Mouse (Mus musculus) heart, postnatal 14 days (tissue): Measurements from ENCODE around the gene Nucks1. TPM values are rescaled to one million over a fixed set of nuclear protein-coding genes. Genes with fewer than 3 reads are reported as not detected.

Experiments
- DNase-seq, 2 experiments: peaks; one replicate each; pipeline ENCODE4 v3.0.0; 2021 to 2022
- intact Hi-C: fragments of 180-260 bp; cut with DNase I; formaldehyde crosslinking; loops from one replicate; pipeline ENCODE4 v1.15.1; 2025
- total RNA-seq, 2 experiments: library from RNA; stranded (reverse); gene quantifications; 2 replicates each; pipeline ENCODE4 v1.2.3; 2021

Nucks1 gene
- total RNA-seq, 2 experiments from 2014 or later, result 60.8 to 63.9 TPM

GRCm38 (mm10) chr1:131910674-131911558 is 582 bp downstream of the Nucks1 start:
- intact Hi-C loops, result loop anchor here (2.0 kb wide), 1 partner anchor 70 kb away; no protein-coding TSS in a partner anchor
- DNase-seq, result peak; percentile 87 to 89

- intact Hi-C loops, result no loop called here
- DNase-seq, result no peak
Observed at GRCm38 (mm10) chr1:131917634-131918033, 7.3 kb downstream of the Nucks1 start.

- DNase-seq, result no peak
- intact Hi-C loops, result no loop called here
Observed at GRCm38 (mm10) chr1:131919052-131919451, 8.7 kb downstream of the Nucks1 start.

- intact Hi-C loops, result no loop called here
- no peak for DNase-seq
Observed at GRCm38 (mm10) chr1:131922100-131922499, 11.8 kb downstream of the Nucks1 start.

GRCm38 (mm10) chr1:131933471-131933870 is 23.1 kb downstream of the Nucks1 start:
- no peak for DNase-seq
- intact Hi-C loops, result no loop called here

- peak; percentile 74 to 85 for DNase-seq
- intact Hi-C loops, result loop anchor here (1.0 to 5.0 kb wide), 3 partner anchors 44 to 180 kb away; no protein-coding TSS in a partner anchor
Observed at GRCm38 (mm10) chr1:131937659-131938305, 27.4 kb downstream of the Nucks1 start.

- intact Hi-C loops, result loop anchor here (5.0 kb wide), 2 partner anchors 108 to 178 kb away; no protein-coding TSS in a partner anchor
Observed at GRCm38 (mm10) chr1:131938811-131939210, 28.5 kb downstream of the Nucks1 start.

GRCm38 (mm10) chr1:131940711-131941244 is 30.4 kb downstream of the Nucks1 start:
- intact Hi-C loops, result no loop called here
- no peak for DNase-seq

More at GRCm38 (mm10) chr1:131938811-131939210, 28.5 kb downstream of the Nucks1 start:
- DNase-seq, result peak; percentile 60 to 75

- DNase-seq, result no peak
- intact Hi-C loops, result no loop called here
Observed at GRCm38 (mm10) chr1:131941501-131941900, 31.2 kb downstream of the Nucks1 start.

- peak in 1 of 2 experiments; percentile 19 for DNase-seq
Observed at GRCm38 (mm10) chr1:131942621-131943590, 32.6 kb downstream of the Nucks1 start.

GRCm38 (mm10) chr1:131945674-131946440 is 35.5 kb downstream of the Nucks1 start:
- intact Hi-C loops, result no loop called here
- DNase-seq, result no peak

More at GRCm38 (mm10) chr1:131942621-131943590, 32.6 kb downstream of the Nucks1 start:
- intact Hi-C loops, result no loop called here

- DNase-seq, result no peak
- intact Hi-C loops, result no loop called here
Observed at GRCm38 (mm10) chr1:131946462-131947215, 36.3 kb downstream of the Nucks1 start.

GRCm38 (mm10) chr1:131947997-131948525 is 37.7 kb downstream of the Nucks1 start:
- intact Hi-C loops, result no loop called here
- DNase-seq, result no peak

- intact Hi-C loops, result no loop called here
- no peak for DNase-seq
Observed at GRCm38 (mm10) chr1:131954242-131954865, 44.0 kb downstream of the Nucks1 start.

- intact Hi-C loops, result no loop called here
- DNase-seq, result no peak
Observed at GRCm38 (mm10) chr1:131955131-131955757, 44.9 kb downstream of the Nucks1 start.

GRCm38 (mm10) chr1:131957416-131957815 is 47.1 kb downstream of the Nucks1 start:
- no peak for DNase-seq
- intact Hi-C loops, result no loop called here

- DNase-seq, result no peak
- intact Hi-C loops, result no loop called here
Observed at GRCm38 (mm10) chr1:131961004-131961403, 50.7 kb downstream of the Nucks1 start.
